Mouse (Mus musculus) stomach, postnatal 0 days (tissue): ENCODE measurements around the gene 1810010H24Rik. TPM values are rescaled to one million over a fixed set of nuclear protein-coding genes. Genes with fewer than 3 reads are reported as not detected.

Experiments used
- ATAC-seq: fragments of 200-750 bp; cut with Nextera tagmentation; 2 replicates; pipeline ENCODE4 v1.8.0; 2017; ENCODE audit not compliant: low FRiP score, low TSS enrichment
- DNase-seq: peaks from one replicate; pipeline ENCODE4 v3.0.0-alpha.2; 2016; ENCODE audit warnings: low spot score
- H3K27ac ChIP-seq: fragments of 300-500 bp; sonication (generic); replicated peaks from 2 replicates; pipeline ENCODE4 v1.5.1; 2014; ENCODE audit warnings: mild to moderate bottlenecking, control low read depth
- H3K27me3 ChIP-seq: fragments of 300-500 bp; sonication (generic); 2 replicates; pipeline ENCODE4 v1.6.1; 2014; ENCODE audit warnings: low read length; ENCODE audit not compliant: control insufficient read depth, insufficient read depth
- H3K36me3 ChIP-seq: fragments of 300-500 bp; sonication (generic); 2 replicates; pipeline ENCODE4 v1.6.1; 2014; ENCODE audit warnings: low read length, mixed read lengths; ENCODE audit not compliant: control insufficient read depth, insufficient read depth
- H3K4me1 ChIP-seq: fragments of 300-500 bp; sonication (generic); replicated peaks from 2 replicates; pipeline ENCODE4 v1.6.1; 2014; ENCODE audit warnings: antibody characterized with exemption; ENCODE audit not compliant: control insufficient read depth, insufficient read depth
- H3K4me2 ChIP-seq: fragments of 300-500 bp; sonication (generic); replicated peaks from 2 replicates; pipeline ENCODE4 v1.6.1; 2014; ENCODE audit warnings: low read depth, mild to moderate bottlenecking, control low read depth, moderate library complexity
- H3K4me3 ChIP-seq: fragments of 300-500 bp; sonication (generic); 2 replicates; pipeline ENCODE4 v1.5.1; 2014; ENCODE audit warnings: low read depth, low read length, control low read depth
- H3K9ac ChIP-seq: fragments of 300-500 bp; sonication (generic); 2 replicates; pipeline ENCODE4 v1.6.1; 2014; ENCODE audit warnings: mild to moderate bottlenecking, low read length, control low read depth, mixed read lengths
- H3K9me3 ChIP-seq: fragments of 300-500 bp; sonication (generic); 2 replicates; pipeline ENCODE4 v1.6.1; 2016; ENCODE audit warnings: low read length; ENCODE audit not compliant: control insufficient read depth
- CTCF ChIP-seq: IDR thresholded peaks from 2 replicates; pipeline ENCODE4 v1.5.1; 2016; ENCODE audit warnings: antibody characterized with exemption, low read depth, mild to moderate bottlenecking, moderate library complexity
- EP300 ChIP-seq: optimal IDR thresholded peaks from 2 replicates; pipeline ENCODE3; 2016; ENCODE audit warnings: antibody characterized with exemption
- WGBS: fragments of 180-500 bp; shearing (Covaris S2); extraction: QIAGEN DNeasy Blood & Tissue Kit; methylation state at CpG from one replicate; pipeline ENCODE4 v1.1.7; 2014; 5-methylcytosine and 5-hydroxymethylcytosine counted together
- polyA plus RNA-seq: library from polyadenylated mRNA; unstranded; fragments of >200 nt; fragmentation: Nextera tagmentation; extraction: Ambion mirVana; gene quantifications from 2 replicates; pipeline ENCODE4 v1.2.1, GENCODE M21; 2015

1810010H24Rik gene
- polyA plus RNA-seq, 1 experiment from 2014 or later = 6.3 TPM

GRCm38 (mm10) chr11:107060941-107061340 is 35.5 kb downstream of the 1810010H24Rik start:
- Histone ChIP-seq H3K4me3 (no peak overlapping the region), H3K4me2 (no peak overlapping the region), H3K36me3 (peaks cover 54% of the 10 kb centered on the region), H3K27me3 (no peaks in the 10 kb centered on the region), H3K9ac (no peak overlapping the region), H3K27ac (no peak overlapping the region), H3K9me3 (no peaks in the 10 kb centered on the region), H3K4me1 (no peaks in the 10 kb centered on the region)
- 86% methylated on average over 1 of the region's 1 CpGs for WGBS
- TF ChIP-seq CTCF (no peak), EP300 (no peak)
- DNase-seq (no peak), ATAC-seq (no peak)

DNA sequence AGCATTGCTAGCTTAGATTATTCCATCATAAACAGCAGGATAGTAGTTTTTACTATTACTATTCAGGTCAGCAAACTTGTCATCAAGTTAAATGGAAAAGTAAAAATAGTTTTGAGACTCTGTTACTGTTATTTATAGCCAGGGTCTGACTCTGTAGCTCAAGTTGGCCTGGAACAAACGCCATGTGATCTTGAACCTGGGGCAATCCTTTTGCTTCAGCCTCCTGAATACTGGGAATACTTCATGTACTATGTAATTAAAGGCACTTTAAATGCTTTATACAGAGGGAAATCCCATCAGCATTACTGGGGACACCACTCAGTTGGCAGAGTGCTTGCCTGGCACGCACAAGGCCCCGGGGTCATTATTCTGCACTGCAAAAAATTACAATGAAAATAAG is 37.6 kb downstream of the 1810010H24Rik start:
- Histone ChIP-seq H3K4me1 (no peaks in the 10 kb centered on the region), H3K9me3 (no peaks in the 10 kb centered on the region), H3K27ac (no peak overlapping the region), H3K4me3 (no peak overlapping the region), H3K4me2 (no peak overlapping the region), H3K9ac (no peak overlapping the region), H3K27me3 (no peaks in the 10 kb centered on the region), H3K36me3 (peaks cover 54% of the 10 kb centered on the region)
- no peak for TF ChIP-seq CTCF
- no peak for TF ChIP-seq EP300
- no peak for ATAC-seq
- WGBS = 83% methylated on average over 3 of the region's 3 CpGs
- DNase-seq = no peak

DNA sequence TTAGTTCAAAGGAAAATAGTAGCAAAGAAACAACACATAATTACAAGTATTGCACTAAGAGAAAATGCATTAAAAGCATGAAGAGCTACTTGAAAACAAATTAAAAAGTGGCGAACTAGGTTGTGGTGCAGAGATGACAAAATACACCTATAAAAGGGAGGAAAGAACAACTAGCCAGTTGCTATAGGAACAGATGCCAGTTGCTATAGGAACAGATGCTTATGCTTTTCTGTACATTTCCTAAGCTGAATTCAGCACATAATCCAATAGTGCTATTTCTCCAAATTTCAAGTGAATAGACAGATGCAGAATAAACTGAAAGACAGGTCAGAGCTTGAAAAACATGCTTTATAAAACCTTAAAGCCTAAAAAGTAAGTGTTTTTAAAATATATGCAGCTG is 39.1 kb downstream of the 1810010H24Rik start:
- DNase-seq = no peak
- WGBS = 97% methylated on average over 1 of the region's 1 CpGs
- no peak for ATAC-seq
- no peak overlapping the region for H3K4me3 ChIP-seq
- H3K27me3 ChIP-seq = no peaks in the 10 kb centered on the region
- no peak overlapping the region for H3K9ac ChIP-seq
- no peak overlapping the region for H3K27ac ChIP-seq
- H3K4me1 ChIP-seq = no peaks in the 10 kb centered on the region
- TF ChIP-seq CTCF (no peak), EP300 (no peak)
- H3K9me3 ChIP-seq = no peaks in the 10 kb centered on the region
- peaks cover 45% of the 10 kb centered on the region for H3K36me3 ChIP-seq
- no peak overlapping the region for H3K4me2 ChIP-seq

DNA sequence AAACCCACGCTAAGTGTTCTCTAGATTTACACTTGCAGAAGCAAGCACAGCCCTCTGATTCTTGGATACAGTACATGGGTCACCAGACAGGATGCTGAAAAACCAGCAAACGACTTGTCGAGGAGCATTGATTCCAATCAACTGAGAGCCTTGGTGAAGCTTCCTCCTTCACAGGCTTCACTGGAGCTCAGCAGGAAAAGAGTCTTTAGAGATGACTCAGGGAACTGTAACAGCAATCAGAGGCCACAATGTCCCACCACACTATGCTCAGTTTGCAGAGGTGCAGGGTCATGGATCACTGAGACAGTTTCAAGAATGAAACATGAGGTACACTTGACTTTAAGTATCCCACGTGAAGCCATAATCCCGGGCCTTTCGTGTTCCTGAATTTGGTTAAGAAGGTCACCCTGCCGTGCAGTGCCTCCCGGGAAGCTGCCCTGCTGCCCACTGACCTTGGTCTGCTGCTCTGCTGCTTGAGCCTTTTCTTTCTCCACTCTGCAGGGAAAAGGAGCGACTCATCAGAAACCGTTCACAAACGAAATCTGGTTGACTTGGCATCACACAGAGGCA is 39.8 kb downstream of the 1810010H24Rik start:
- Histone ChIP-seq H3K36me3 (peaks cover 42% of the 10 kb centered on the region), H3K4me1 (no peaks in the 10 kb centered on the region), H3K27ac (no peak overlapping the region), H3K27me3 (no peaks in the 10 kb centered on the region), H3K9me3 (no peaks in the 10 kb centered on the region), H3K4me2 (no peak overlapping the region), H3K4me3 (no peak overlapping the region), H3K9ac (no peak overlapping the region)
- WGBS = 84% methylated on average over 11 of the region's 11 CpGs
- no peak for DNase-seq
- no peak for ATAC-seq
- TF ChIP-seq EP300 = no peak
- no peak for TF ChIP-seq CTCF

Other genes starting within 250 kb of the 1810010H24Rik start
- gene Polg2, start 246.1 kb upstream of the 1810010H24Rik start, polyA plus RNA-seq = 8.9 and 10.3 TPM in 2 replicates
- 175 and 178 TPM in 2 replicates for gene Ddx5, start 236.5 kb upstream of the 1810010H24Rik start, polyA plus RNA-seq
- 4.9 and 5.7 TPM in 2 replicates for gene Cep95, start 236.4 kb upstream of the 1810010H24Rik start, polyA plus RNA-seq
- 6.9 and 7.1 TPM in 2 replicates for gene Smurf2, start 105.0 kb upstream of the 1810010H24Rik start, polyA plus RNA-seq
- gene Kpna2, start 26.1 kb upstream of the 1810010H24Rik start, polyA plus RNA-seq = 146 and 158 TPM in 2 replicates
- 11.8 and 13.8 TPM in 2 replicates for gene Bptf, start 106.4 kb downstream of the 1810010H24Rik start, polyA plus RNA-seq
- 17.5 and 18.7 TPM in 2 replicates for gene Nol11, start 163.7 kb downstream of the 1810010H24Rik start, polyA plus RNA-seq